Mouse (Mus musculus) A20 (cell line): Measurements from ENCODE around the gene Mup3.
"Not testable (repeated sequence)": the region's sequence is repeated elsewhere in the genome, so short reads cannot be mapped to it uniquely, and the experiment has no call there.

ENCODE experiments used
- DNase-seq: peaks from one replicate; pipeline ENCODE4 v3.0.0-alpha.2; 2011; ENCODE audit warnings: low read depth, low spot score

The Mup3 gene

GRCm38 (mm10) chr4:62087241-62087640 lies at the start of gene Mup3:
Gene Mup3 (minus strand): TSS chr4:62087342.
- DNase-seq, result no peak

GRCm38 (mm10) chr4:62133706-62134105 lies 46.6 kb upstream of the Mup3 start:
- DNase-seq, result peak; percentile 65

DNA sequence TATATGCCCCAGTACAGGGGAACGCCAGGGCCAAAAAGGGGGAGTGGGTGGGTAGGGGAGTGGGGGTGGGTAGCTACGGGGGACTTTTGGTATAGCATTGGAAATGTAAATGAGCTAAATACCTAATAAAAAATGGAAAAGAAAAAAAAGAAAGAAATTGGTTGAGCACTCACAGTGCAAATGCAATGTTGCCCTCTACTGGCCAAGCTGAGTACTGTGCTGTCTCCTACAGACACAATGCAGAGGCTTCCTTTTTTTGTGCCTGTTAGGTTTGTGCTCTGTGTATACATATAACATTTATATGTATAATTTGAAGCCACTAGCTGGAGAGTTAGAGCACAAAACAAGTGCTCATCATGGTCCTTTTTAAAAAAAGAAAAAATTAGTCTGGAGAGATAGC lies 16.2 kb upstream of the Mup3 start:
- DNase-seq, result peak; percentile 59

- no peak for DNase-seq
These were observed 811 bp upstream of the Mup3 start for GRCm38 (mm10) chr4:62087953-62088352.

DNA sequence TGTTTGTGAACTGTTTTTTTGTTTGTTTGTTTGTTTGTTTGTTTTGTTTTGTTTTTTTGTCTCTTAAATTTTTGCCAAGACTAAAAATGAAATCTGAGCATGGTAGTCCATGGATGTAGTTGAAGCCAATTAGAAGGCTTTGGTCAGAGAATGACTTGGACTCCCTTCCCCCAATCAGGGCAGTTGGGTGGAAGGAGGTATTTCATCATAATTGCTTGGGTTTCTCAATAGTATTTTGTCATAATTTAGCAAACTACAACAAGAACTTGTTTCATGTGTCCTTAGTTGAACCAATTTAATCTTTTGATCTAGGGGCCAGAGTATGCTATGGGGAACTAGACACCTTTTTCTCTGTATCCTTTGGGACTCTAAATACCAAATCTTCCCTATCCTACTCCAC lies 4.4 kb downstream of the Mup3 start:
- DNase-seq, result no peak

GRCm38 (mm10) chr4:62075126-62075525 lies 12.0 kb downstream of the Mup3 start:
- no peak for DNase-seq

GRCm38 (mm10) chr4:62054780-62055179 lies 32.4 kb downstream of the Mup3 start:
- not testable (repeated sequence) for DNase-seq

GRCm38 (mm10) chr4:62054058-62054457 lies 33.1 kb downstream of the Mup3 start, which contains the start of gene Mup20:
Gene Mup20 (minus strand): TSS chr4:62054158.
- not testable (repeated sequence) for DNase-seq
